Mouse (Mus musculus): ENCODE measurements around the gene Gm13289. TPM values are rescaled to one million over a fixed set of nuclear protein-coding genes. Genes with fewer than 3 reads are reported as not detected.

The Gm13289 gene
- total RNA-seq, 1 experiment = not detected

GRCm38 (mm10) chr4:88822995-88823394, 46.3 kb downstream of the Gm13289 start:
- H3K4me1 ChIP-seq (ENCODE audit: control insufficient read depth in 2 of 2, insufficient read depth in 2 of 2, low read length in 2 of 2, poor library complexity in 1 of 2) = no peaks in the 10 kb centered on the region

More at GRCm38 (mm10) chr4:88822995-88823394, 46.3 kb downstream of the Gm13289 start:
- no peak for DNase-seq (ENCODE audit: low read depth, low spot score)
- in situ Hi-C loops (cut with MboI; ENCODE audit: low sequenced_read_pairs in 2 of 2, unreplicated experiment in 2 of 2) = no loop called here
- Histone ChIP-seq H3K36me3 (ENCODE audit: control insufficient read depth, insufficient read depth, low read length, poor library complexity, severe bottlenecking) (no peaks in the 10 kb centered on the region), H3K4me3 (ENCODE audit: insufficient read depth in 1 of 2, low read depth in 1 of 2, low read length in 2 of 2, poor library complexity in 1 of 2, severe bottlenecking in 1 of 2) (no peak overlapping the region), H3K9me3 (ENCODE audit: control insufficient read depth, insufficient read depth, low read depth, low read length) (no peaks in the 10 kb centered on the region), H3K9ac (ENCODE audit: insufficient read depth, low read depth, low read length, poor library complexity, severe bottlenecking) (no peak overlapping the region), H3K27ac (ENCODE audit: insufficient read depth, low read depth, low read length, poor library complexity, severe bottlenecking) (no peak overlapping the region)
- no peak for TF ChIP-seq ZC3H11A (IDR thresholded peaks at IDR 0.05; ENCODE audit: borderline replicate concordance, low read depth, low read length)
- TF ChIP-seq MAFK (IDR thresholded peaks at IDR 0.05; ENCODE audit: insufficient read depth, low read depth, low read length) = no peak
- no peak for TF ChIP-seq HCFC1 (IDR thresholded peaks at IDR 0.05; ENCODE audit: borderline replicate concordance, insufficient read depth, low read length)
- TF ChIP-seq CHD2 (IDR thresholded peaks at IDR 0.05; ENCODE audit: low read depth, low read length) = no peak
- no peak for TF ChIP-seq ZNF384 (IDR thresholded peaks at IDR 0.05; ENCODE audit: low read depth, low read length)

Other genes with a start within 250 kb of the Gm13289 start
- gene Ifna15, start 218.7 kb upstream of the Gm13289 start, total RNA-seq (2012; rRNA removed) = not detected in 2 replicates
- not detected in 2 replicates for gene Ifna14, start 205.1 kb upstream of the Gm13289 start, total RNA-seq (2012; rRNA removed)
- not detected in 2 replicates for gene Ifna9, start 184.5 kb upstream of the Gm13289 start, total RNA-seq (2012; rRNA removed)
- not detected in 2 replicates for gene Ifna12, start 173.5 kb upstream of the Gm13289 start, total RNA-seq (2012; rRNA removed)
- gene C87499, start 142.5 kb upstream of the Gm13289 start, total RNA-seq (2012; rRNA removed) = not detected in 2 replicates
- not detected in 2 replicates for gene Ifna13, start 132.5 kb upstream of the Gm13289 start, total RNA-seq (2012; rRNA removed)
- gene Ifna16, start 100.0 kb upstream of the Gm13289 start, total RNA-seq (2012; rRNA removed) = not detected in 2 replicates
- gene Ifna2, start 93.0 kb upstream of the Gm13289 start, total RNA-seq (2012; rRNA removed) = not detected in 2 replicates
- not detected in 2 replicates for gene Ifnab, start 85.6 kb upstream of the Gm13289 start, total RNA-seq (2012; rRNA removed)
- gene Gm26566, start 55.1 kb upstream of the Gm13289 start, total RNA-seq (2012; rRNA removed) = 3.7 and 5.3 TPM in 2 replicates
- gene Klhl9, start 54.5 kb upstream of the Gm13289 start, total RNA-seq (2012; rRNA removed) = 20.7 and 31.5 TPM in 2 replicates
- not detected in 2 replicates for gene Gm13271, start 22.1 kb upstream of the Gm13289 start, total RNA-seq (2012; rRNA removed)
- not detected in 2 replicates for gene Gm13283, start 16.8 kb upstream of the Gm13289 start, total RNA-seq (2012; rRNA removed)
- gene Gm13290, start 3.1 kb upstream of the Gm13289 start, total RNA-seq (2012; rRNA removed) = not detected in 2 replicates
- gene Gm13272, start 2.9 kb downstream of the Gm13289 start, total RNA-seq (2012; rRNA removed) = not detected in 2 replicates
- not detected in 2 replicates for gene Ifnz, start 5.2 kb downstream of the Gm13289 start, total RNA-seq (2012; rRNA removed)
- not detected in 2 replicates for gene Gm13276, start 8.8 kb downstream of the Gm13289 start, total RNA-seq (2012; rRNA removed)
- gene Gm13277, start 11.7 kb downstream of the Gm13289 start, total RNA-seq (2012; rRNA removed) = not detected in 2 replicates
- not detected in 2 replicates for gene Gm13278, start 14.6 kb downstream of the Gm13289 start, total RNA-seq (2012; rRNA removed)
- not detected in 2 replicates for gene Gm13275, start 17.6 kb downstream of the Gm13289 start, total RNA-seq (2012; rRNA removed)
- gene Gm13279, start 20.5 kb downstream of the Gm13289 start, total RNA-seq (2012; rRNA removed) = not detected in 2 replicates
- not detected in 2 replicates for gene Gm13285, start 22.7 kb downstream of the Gm13289 start, total RNA-seq (2012; rRNA removed)
- gene Gm13287, start 26.3 kb downstream of the Gm13289 start, total RNA-seq (2012; rRNA removed) = not detected in 2 replicates
- not detected in 2 replicates for gene Gm13288, start 28.6 kb downstream of the Gm13289 start, total RNA-seq (2012; rRNA removed)
- not detected in 2 replicates for gene Ifna7, start 39.3 kb downstream of the Gm13289 start, total RNA-seq (2012; rRNA removed)
- not detected in 2 replicates for gene Ifna11, start 43.0 kb downstream of the Gm13289 start, total RNA-seq (2012; rRNA removed)
- not detected in 2 replicates for gene Ifna6, start 50.5 kb downstream of the Gm13289 start, total RNA-seq (2012; rRNA removed)
- not detected in 2 replicates for gene Ifna5, start 58.6 kb downstream of the Gm13289 start, total RNA-seq (2012; rRNA removed)
- not detected in 2 replicates for gene Ifna4, start 64.9 kb downstream of the Gm13289 start, total RNA-seq (2012; rRNA removed)
- not detected in 2 replicates for gene Ifna1, start 73.2 kb downstream of the Gm13289 start, total RNA-seq (2012; rRNA removed)
- not detected in 2 replicates for gene Ifne, start 103.3 kb downstream of the Gm13289 start, total RNA-seq (2012; rRNA removed)